Mouse (Mus musculus): Measurements from ENCODE around the gene Pik3cd. TPM values are rescaled to one million over a fixed set of nuclear protein-coding genes. Genes with fewer than 3 reads are reported as not detected.
A peak's percentile ranks its signal among the peaks of the same experiment; 100 is the strongest.

The Pik3cd gene
- total and polyA plus RNA-seq, 3 experiments = 57.0 to 95.0 (median 72.1) TPM

- no peak for DNase-seq (ENCODE audit: extremely low read depth)
- Histone ChIP-seq H3K27me3 (replicated peaks) (no peaks in the 10 kb centered on the region), H3K4me3 (replicated peaks in 1 of 3; ENCODE audit: low read depth in 2 of 3, low read length in 2 of 3, poor library complexity in 1 of 3) (no peak overlapping the region), H3K9me3 (replicated peaks; ENCODE audit: low read length) (no peaks in the 10 kb centered on the region), H3K79me2 (replicated peaks; ENCODE audit: control insufficient read depth, extremely low read depth, insufficient read depth, poor library complexity, severe bottlenecking) (no peaks in the 10 kb centered on the region), H3K4me1 (ENCODE audit: control insufficient read depth in 1 of 2, insufficient read depth in 2 of 2) (peaks cover 26 to 56% of the 10 kb centered on the region in 2 experiments), H3K36me3 (replicated peaks in 1 of 2; ENCODE audit: control insufficient read depth in 1 of 2, insufficient read depth in 1 of 2, low read length in 1 of 2) (peaks cover 63 to 83% of the 10 kb centered on the region in 2 experiments), H3K27ac (ENCODE audit: insufficient read depth, low read depth) (no peak overlapping the region), H3K4me2 (ENCODE audit: insufficient read depth, low read depth, poor library complexity, severe bottlenecking) (no peak overlapping the region), H3K9ac (ENCODE audit: insufficient read depth, low read depth) (no peak overlapping the region)
- in situ Hi-C loops (cut with MboI; ENCODE audit: low pct_ligation_motif_present, low pct_unique_long_range_greater_than_20kb, low sequenced_read_pairs) (no loop called here), dilution Hi-C loops (cut with MboI; ENCODE audit: extremely low pct_ligation_motif_present, extremely low pct_unique_long_range_greater_than_20kb, low sequenced_read_pairs) (no loop called here)
- TF ChIP-seq USF1 (IDR thresholded peaks at IDR 0.05; ENCODE audit: low read depth, low read length) (no peak), CHD1 (IDR thresholded peaks at IDR 0.05; ENCODE audit: low read depth, low read length) (no peak), RAD21 (IDR thresholded peaks at IDR 0.05; ENCODE audit: low read depth, low read length) (no peak), JUND (conservative IDR thresholded peaks at IDR 0.05; ENCODE audit: low read depth, low read length) (no peak), HCFC1 (IDR thresholded peaks at IDR 0.05; ENCODE audit: low read depth, low read length) (no peak), CTCF (conservative IDR thresholded peaks at IDR 0.05 in 1 of 2, IDR thresholded peaks at IDR 0.05 in 1 of 2; ENCODE audit: low read depth in 2 of 2, low read length in 2 of 2) (no peak), BHLHE40 (IDR thresholded peaks at IDR 0.05; ENCODE audit: low read depth, low read length) (no peak), PAX5 (IDR thresholded peaks at IDR 0.05; ENCODE audit: low read length) (no peak), ZMIZ1 (IDR thresholded peaks at IDR 0.05; ENCODE audit: low read depth, low read length) (no peak)
Observed at GRCm38 (mm10) chr4:149645761-149646160, 56.6 kb downstream of the Pik3cd start.

DNA sequence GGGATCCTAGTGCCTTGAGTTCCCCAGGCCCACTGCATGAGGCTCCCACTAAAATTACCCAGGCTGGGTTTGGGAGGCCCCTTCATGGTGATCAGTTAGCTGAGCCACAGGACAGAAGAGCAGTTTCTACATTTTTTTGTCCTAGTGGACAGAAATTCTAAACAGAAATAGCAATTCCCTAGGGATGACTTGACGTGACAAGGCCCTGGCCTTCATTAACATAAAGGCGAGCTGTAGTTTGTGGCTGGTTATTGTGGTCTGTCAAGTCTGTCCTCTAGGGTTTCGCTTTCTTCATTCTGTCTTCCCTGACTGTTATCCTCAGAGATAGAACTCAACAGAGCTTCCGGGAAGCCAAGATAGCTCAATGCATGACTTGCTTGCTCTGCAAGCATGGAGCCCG lies 60.4 kb downstream of the Pik3cd start:
- H3K27ac ChIP-seq (ENCODE audit: insufficient read depth, low read depth) = peak overlapping the region; percentile 93
- no peaks in the 10 kb centered on the region for H3K9me3 ChIP-seq (replicated peaks; ENCODE audit: low read length)
- H3K79me2 ChIP-seq (replicated peaks; ENCODE audit: control insufficient read depth, extremely low read depth, insufficient read depth, poor library complexity, severe bottlenecking) = no peaks in the 10 kb centered on the region
- peak; percentile 90 for DNase-seq (ENCODE audit: extremely low read depth)
- peak overlapping the region; percentile 63 for H3K4me2 ChIP-seq (ENCODE audit: insufficient read depth, low read depth, poor library complexity, severe bottlenecking)
- H3K4me3 ChIP-seq (replicated peaks in 1 of 3; ENCODE audit: low read depth in 2 of 3, low read length in 2 of 3, poor library complexity in 1 of 3) = no peak overlapping the region
- dilution Hi-C loops (cut with MboI; ENCODE audit: extremely low pct_ligation_motif_present, extremely low pct_unique_long_range_greater_than_20kb, low sequenced_read_pairs) (no loop called here), in situ Hi-C loops (cut with MboI; ENCODE audit: low pct_ligation_motif_present, low pct_unique_long_range_greater_than_20kb, low sequenced_read_pairs) (no loop called here)
- peaks cover 34 to 73% of the 10 kb centered on the region in 2 experiments for H3K36me3 ChIP-seq (replicated peaks in 1 of 2; ENCODE audit: control insufficient read depth in 1 of 2, insufficient read depth in 1 of 2, low read length in 1 of 2)
- H3K27me3 ChIP-seq (replicated peaks) = no peaks in the 10 kb centered on the region
- TF ChIP-seq EP300 (IDR thresholded peaks at IDR 0.05; ENCODE audit: low read length) = peak; percentile 63
- TF ChIP-seq MEF2A (IDR thresholded peaks at IDR 0.05; ENCODE audit: borderline replicate concordance, low read depth, low read length) = peak; percentile 91
- TF ChIP-seq HCFC1 (IDR thresholded peaks at IDR 0.05; ENCODE audit: low read depth, low read length) = 0 out of 2 replicates have a peak, but pooled peaks have one; percentile 0
- peak; percentile 79 for TF ChIP-seq ETS1 (conservative IDR thresholded peaks at IDR 0.05; ENCODE audit: low read depth, low read length)
- TF ChIP-seq POLR2AphosphoS2 (IDR thresholded peaks at IDR 0.05; ENCODE audit: low read depth, low read length) = no peak
- peak; percentile 65 for TF ChIP-seq ELF1 (IDR thresholded peaks at IDR 0.05; ENCODE audit: low read depth, low read length)
- TF ChIP-seq TCF12 (IDR thresholded peaks at IDR 0.05; ENCODE audit: low read depth, low read length) = peak; percentile 50; the same call in 1 of the 2 replicates
- TF ChIP-seq MAFK (IDR thresholded peaks at IDR 0.05; ENCODE audit: insufficient replicate concordance, low read length) = peak; percentile 51; the same call in 1 of the 2 replicates
- TF ChIP-seq JUND (conservative IDR thresholded peaks at IDR 0.05; ENCODE audit: low read depth, low read length) = no peak
- peak; percentile 73 for TF ChIP-seq ZNF384 (IDR thresholded peaks at IDR 0.05; ENCODE audit: low read depth, low read length)
- TF ChIP-seq IRF4 (IDR thresholded peaks at IDR 0.05; ENCODE audit: low read depth, low read length) = 0 out of 2 replicates have a peak, but pooled peaks have one; percentile 19
- TF ChIP-seq POLR2A (IDR thresholded peaks at IDR 0.05; ENCODE audit: low read depth, low read length) = peak; percentile 34; the same call in 1 of the 2 replicates
- TF ChIP-seq BHLHE40 (IDR thresholded peaks at IDR 0.05; ENCODE audit: low read depth, low read length) = peak; percentile 71; the same call in 1 of the 2 replicates
- no peak for TF ChIP-seq E2F4 (IDR thresholded peaks at IDR 0.05; ENCODE audit: insufficient replicate concordance, low read depth, low read length)
- peak; percentile 49; the same call in 1 of the 2 replicates for TF ChIP-seq KAT2A (IDR thresholded peaks at IDR 0.05; ENCODE audit: insufficient replicate concordance, low read length)
- H3K9ac ChIP-seq (ENCODE audit: insufficient read depth, low read depth) = no peak overlapping the region
- H3K4me1 ChIP-seq (ENCODE audit: control insufficient read depth in 1 of 2, insufficient read depth in 2 of 2) = peaks cover 29 to 44% of the 10 kb centered on the region in 2 experiments
